Comparison of ENCODE assay signal across 23 mouse cellular contexts in the genomic region with DNA sequence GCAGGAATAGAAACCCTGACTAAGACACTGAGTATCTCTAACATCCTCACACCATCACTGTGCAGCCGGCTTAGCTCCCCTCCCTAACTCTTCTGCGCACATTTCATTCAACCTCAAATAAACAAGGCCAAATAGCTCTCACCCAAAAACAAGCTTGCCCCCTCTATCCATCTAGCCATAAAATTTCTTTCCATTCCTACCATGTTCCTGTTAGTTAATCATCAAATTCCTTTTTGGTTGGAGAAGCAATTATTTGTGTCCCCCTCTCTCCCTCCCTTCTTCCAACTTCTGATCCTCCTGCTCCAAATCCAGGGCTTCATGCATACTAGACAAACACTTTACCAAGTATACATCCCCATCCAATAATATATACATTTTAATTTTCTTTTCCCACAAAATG. TPM values are rescaled to one million over a fixed set of nuclear protein-coding genes. Genes with fewer than 3 reads are reported as not detected.
DNase-seq lines count a peak whose midpoint lies in the region; ATAC-seq and TF ChIP-seq lines count a peak whose summit lies in the region.
"Had no signal": no experiment of that assay in that cellular context is flagged by ENCODE, and none has a peak within 500 bp of the region (broad histone marks: within the 10 kb centered on the region; RNA-seq: fewer than 3 reads in every experiment).

No protein-coding gene starts in this region.

- no peak overlapping the region for H3K4me3 ChIP-seq in lung, postnatal 0 days (ENCODE audit: low read depth, low read length)
- H3K4me3 ChIP-seq in embryonic fibroblast, embryonic 13.5 days (ENCODE audit: insufficient read depth, low read length), result no peak overlapping the region

- H3K27ac ChIP-seq in lung, postnatal 0 days (ENCODE audit: low read length), result no peak overlapping the region
- H3K27ac ChIP-seq in embryonic fibroblast, embryonic 13.5 days (ENCODE audit: insufficient read depth, low read length), result 0 out of 2 replicates have a peak overlapping the region, but pooled peaks have one; percentile 2

- no peaks in the 10 kb centered on the region for H3K36me3 ChIP-seq in lung, postnatal 0 days (ENCODE audit: insufficient read depth, low read length)

- no peak for TF ChIP-seq EP300 in lung, postnatal 0 days (IDR thresholded peaks at IDR 0.05)

- peak; percentile 33 for DNase-seq in heart, adult 11 months
- no peak for DNase-seq in heart, postnatal 4 days
- DNase-seq in lung, postnatal 0 days (ENCODE audit: low spot score), result peak; percentile 57
- no peak for DNase-seq in lung, postnatal 10 days
- DNase-seq in Muller cell, postnatal 12 days (ENCODE audit: inconsistent ontology term), result peak; percentile 95
- DNase-seq in MN1 (ENCODE audit: low spot score), result no peak
- DNase-seq in ovary, postnatal 36 days (ENCODE audit: low spot score), result no peak
- DNase-seq: adrenal gland, adult 2 months; adrenal gland, adult 8-10 months; adrenal gland, postnatal 10 days; adrenal gland, postnatal 14 days; adrenal gland, postnatal 25 days; adrenal gland, postnatal 36 days; B cell, adult 2 months; cerebellum, adult 11 months; cerebellum, adult 18-20 months; cerebellum, adult 2 months had no signal

- H3K4me2 ChIP-seq in lung, postnatal 0 days (replicated peaks; ENCODE audit: low read depth, low read length), result no peak overlapping the region

- peaks cover 4% of the 10 kb centered on the region; the same call in 1 of the 2 replicates for H3K4me1 ChIP-seq in lung, postnatal 0 days (ENCODE audit: insufficient read depth, low read depth, low read length)
- peaks cover 9% of the 10 kb centered on the region; the same call in 1 of the 2 replicates for H3K4me1 ChIP-seq in embryonic fibroblast, embryonic 13.5 days (ENCODE audit: control insufficient read depth, insufficient read depth, low read length)

- no peaks in the 10 kb centered on the region for H3K9me3 ChIP-seq in lung, postnatal 0 days (ENCODE audit: low read length)
- H3K9me3 ChIP-seq: G1E had no signal

- WGBS in lung, postnatal 0 days, result 69% methylated on average over 2 of the region's 2 CpGs

- no peak overlapping the region for H3K9ac ChIP-seq in lung, postnatal 0 days (replicated peaks; ENCODE audit: low read depth)

- peak; percentile 28 for ATAC-seq in lung, postnatal 0 days
- ATAC-seq: activated CD4-positive, CD25-positive, alpha-beta regulatory T cell, adult 4 months; CD4-positive, CD25-positive, alpha-beta regulatory T cell, adult 4 months; Patski had no signal

- no peak for TF ChIP-seq POLR2A in embryonic fibroblast, embryonic 13.5 days (IDR thresholded peaks at IDR 0.05; ENCODE audit: low read depth, low read length)

- TF ChIP-seq CTCF in lung, postnatal 0 days (IDR thresholded peaks at IDR 0.05), result no peak
- no peak for TF ChIP-seq CTCF in embryonic fibroblast, embryonic 13.5 days (IDR thresholded peaks at IDR 0.05; ENCODE audit: borderline replicate concordance, insufficient read depth, low read length)

- H3K27me3 ChIP-seq in lung, postnatal 0 days (replicated peaks; ENCODE audit: insufficient read depth, low read length), result no peaks in the 10 kb centered on the region
- H3K27me3 ChIP-seq: CH12.LX, Patski had no signal

RNA-seq across cellular contexts. Expression of a gene that starts 11.0 kb away (rescaled TPM):
- 100 to 1,000 TPM; 139 to 143 TPM for total RNA-seq in heart, postnatal 4 days (2021)
- 35.6 and 36.7 TPM in 2 replicates for polyA plus RNA-seq in lung, postnatal 0 days (2015; fragmentation: Nextera tagmentation; extraction: Ambion mirVana)
- 79.8 and 84.1 TPM in 2 replicates for polyA plus RNA-seq in embryonic fibroblast, embryonic 13.5 days (2011; ENCODE audit: insufficient read length, low read depth, missing spikeins)

Comparison
In these comparisons a context has a peak if more than half of its experiments do, and no peak if none do; other contexts are left out.
1. DNase-seq: peak in heart, adult 11 months (single experiment), lung, postnatal 0 days (single experiment) and Muller cell, postnatal 12 days (single experiment); none in heart, postnatal 4 days (single experiment), lung, postnatal 10 days (single experiment), MN1 (single experiment) and ovary, postnatal 36 days (single experiment).